Mouse (Mus musculus): Measurements from ENCODE around the gene Map2k7. TPM values are rescaled to one million over a fixed set of nuclear protein-coding genes. Genes with fewer than 3 reads are reported as not detected.

Gene Map2k7
- polyA plus RNA-seq, 1 experiment = 27.0 TPM

- Histone ChIP-seq H3K27ac (ENCODE audit: insufficient read depth, low read depth, low read length) (no peak within 1 kb of the TSS), H3K27me3 (ENCODE audit: control insufficient read depth, insufficient read depth, low read length) (no peaks in the 10 kb centered on the region; the same call in none of the 2 replicates), H3K36me3 (ENCODE audit: control insufficient read depth, insufficient read depth, low read length) (no peaks in the 10 kb centered on the region), H3K4me1 (ENCODE audit: control insufficient read depth, insufficient read depth, insufficient read length, low read length) (peaks cover 9% of the 10 kb centered on the region; the same call in 1 of the 2 replicates), H3K4me3 (ENCODE audit: low read depth, low read length) (peak within 1 kb of the TSS; percentile 40)
- TF ChIP-seq POLR2A (IDR thresholded peaks at IDR 0.05; ENCODE audit: low read depth, low read length) = no peak
- TF ChIP-seq CTCF (IDR thresholded peaks at IDR 0.05; ENCODE audit: extremely low read depth, insufficient read length, insufficient replicate concordance, low read depth, low read length) = no peak
- WGBS = 7% methylated on average over 33 of the region's 33 CpGs
These were observed 11.7 kb upstream of the Map2k7 start, which contains the start of gene Lrrc8e for GRCm38 (mm10) chr8:4226739-4227347. TSS of gene Lrrc8e (plus strand) at chr8:4226827.

GRCm38 (mm10) chr8:4227919-4228318 is 10.6 kb upstream of the Map2k7 start:
- peaks cover 9% of the 10 kb centered on the region; the same call in 1 of the 2 replicates for H3K4me1 ChIP-seq (ENCODE audit: control insufficient read depth, insufficient read depth, insufficient read length, low read length)
- H3K4me3 ChIP-seq (ENCODE audit: low read depth, low read length) = no peak overlapping the region
- 97% methylated on average over 4 of the region's 4 CpGs for WGBS
- no peak for TF ChIP-seq POLR2A (IDR thresholded peaks at IDR 0.05; ENCODE audit: low read depth, low read length)
- no peak for TF ChIP-seq CTCF (IDR thresholded peaks at IDR 0.05; ENCODE audit: extremely low read depth, insufficient read length, insufficient replicate concordance, low read depth, low read length)
- no peaks in the 10 kb centered on the region for H3K36me3 ChIP-seq (ENCODE audit: control insufficient read depth, insufficient read depth, low read length)
- no peak overlapping the region for H3K27ac ChIP-seq (ENCODE audit: insufficient read depth, low read depth, low read length)
- no peaks in the 10 kb centered on the region; the same call in none of the 2 replicates for H3K27me3 ChIP-seq (ENCODE audit: control insufficient read depth, insufficient read depth, low read length)

GRCm38 (mm10) chr8:4229784-4230183 is 8.8 kb upstream of the Map2k7 start:
- H3K27ac ChIP-seq (ENCODE audit: insufficient read depth, low read depth, low read length) = no peak overlapping the region
- no peak overlapping the region for H3K4me3 ChIP-seq (ENCODE audit: low read depth, low read length)
- H3K4me1 ChIP-seq (ENCODE audit: control insufficient read depth, insufficient read depth, insufficient read length, low read length) = peaks cover 9% of the 10 kb centered on the region; the same call in 1 of the 2 replicates
- no peaks in the 10 kb centered on the region for H3K36me3 ChIP-seq (ENCODE audit: control insufficient read depth, insufficient read depth, low read length)
- TF ChIP-seq POLR2A (IDR thresholded peaks at IDR 0.05; ENCODE audit: low read depth, low read length) = no peak
- TF ChIP-seq CTCF (IDR thresholded peaks at IDR 0.05; ENCODE audit: extremely low read depth, insufficient read length, insufficient replicate concordance, low read depth, low read length) = no peak
- WGBS = 86% methylated on average over 5 of the region's 5 CpGs
- H3K27me3 ChIP-seq (ENCODE audit: control insufficient read depth, insufficient read depth, low read length) = no peaks in the 10 kb centered on the region; the same call in none of the 2 replicates

GRCm38 (mm10) chr8:4230612-4231351 is 7.8 kb upstream of the Map2k7 start:
- Histone ChIP-seq H3K27ac (ENCODE audit: insufficient read depth, low read depth, low read length) (no peak overlapping the region), H3K27me3 (ENCODE audit: control insufficient read depth, insufficient read depth, low read length) (no peaks in the 10 kb centered on the region; the same call in none of the 2 replicates), H3K4me1 (ENCODE audit: control insufficient read depth, insufficient read depth, insufficient read length, low read length) (peaks cover 9% of the 10 kb centered on the region; the same call in 1 of the 2 replicates), H3K4me3 (ENCODE audit: low read depth, low read length) (no peak overlapping the region), H3K36me3 (ENCODE audit: control insufficient read depth, insufficient read depth, low read length) (no peaks in the 10 kb centered on the region)
- TF ChIP-seq POLR2A (IDR thresholded peaks at IDR 0.05; ENCODE audit: low read depth, low read length) (no peak), CTCF (IDR thresholded peaks at IDR 0.05; ENCODE audit: extremely low read depth, insufficient read length, insufficient replicate concordance, low read depth, low read length) (no peak)
- WGBS = 37% methylated on average over 10 of the region's 10 CpGs

- Histone ChIP-seq H3K27ac (ENCODE audit: insufficient read depth, low read depth, low read length) (peak overlapping the region; percentile 85), H3K4me3 (ENCODE audit: low read depth, low read length) (peak overlapping the region; percentile 83), H3K4me1 (ENCODE audit: control insufficient read depth, insufficient read depth, insufficient read length, low read length) (peaks cover 11% of the 10 kb centered on the region; the same call in 1 of the 2 replicates), H3K36me3 (ENCODE audit: control insufficient read depth, insufficient read depth, low read length) (peaks cover 6% of the 10 kb centered on the region; the same call in 1 of the 2 replicates), H3K27me3 (ENCODE audit: control insufficient read depth, insufficient read depth, low read length) (no peaks in the 10 kb centered on the region)
- TF ChIP-seq POLR2A (IDR thresholded peaks at IDR 0.05; ENCODE audit: low read depth, low read length) (no peak), CTCF (IDR thresholded peaks at IDR 0.05; ENCODE audit: extremely low read depth, insufficient read length, insufficient replicate concordance, low read depth, low read length) (no peak)
- 11% methylated on average over 15 of the region's 15 CpGs for WGBS
These were observed 616 bp upstream of the Map2k7 start for GRCm38 (mm10) chr8:4237814-4238433.

- 2% methylated on average over 19 of the region's 19 CpGs for WGBS
- Histone ChIP-seq H3K4me3 (ENCODE audit: low read depth, low read length) (peak overlapping the region; percentile 83), H3K27me3 (ENCODE audit: control insufficient read depth, insufficient read depth, low read length) (no peaks in the 10 kb centered on the region), H3K27ac (ENCODE audit: insufficient read depth, low read depth, low read length) (peak overlapping the region; percentile 77), H3K4me1 (ENCODE audit: control insufficient read depth, insufficient read depth, insufficient read length, low read length) (peaks cover 11% of the 10 kb centered on the region; the same call in 1 of the 2 replicates), H3K36me3 (ENCODE audit: control insufficient read depth, insufficient read depth, low read length) (peaks cover 20% of the 10 kb centered on the region)
- TF ChIP-seq CTCF (IDR thresholded peaks at IDR 0.05; ENCODE audit: extremely low read depth, insufficient read length, insufficient replicate concordance, low read depth, low read length) (no peak), POLR2A (IDR thresholded peaks at IDR 0.05; ENCODE audit: low read depth, low read length) (no peak)
These were observed 802 bp downstream of the Map2k7 start for GRCm38 (mm10) chr8:4239193-4239890.
